Mouse (Mus musculus) heart, adult 8-10 months (tissue): ENCODE measurements at regions not wholly inside any gene's neighbourhood (a gene's known extent, or its start where the extent isn't known, plus 50 kb on each side); places are given as distances from the start of the nearest gene placed in this dataset.

Experiments
- DNase-seq: peaks from one replicate; pipeline ENCODE4 v3.0.0; 2022; ENCODE audit warnings: low spot score

DNA sequence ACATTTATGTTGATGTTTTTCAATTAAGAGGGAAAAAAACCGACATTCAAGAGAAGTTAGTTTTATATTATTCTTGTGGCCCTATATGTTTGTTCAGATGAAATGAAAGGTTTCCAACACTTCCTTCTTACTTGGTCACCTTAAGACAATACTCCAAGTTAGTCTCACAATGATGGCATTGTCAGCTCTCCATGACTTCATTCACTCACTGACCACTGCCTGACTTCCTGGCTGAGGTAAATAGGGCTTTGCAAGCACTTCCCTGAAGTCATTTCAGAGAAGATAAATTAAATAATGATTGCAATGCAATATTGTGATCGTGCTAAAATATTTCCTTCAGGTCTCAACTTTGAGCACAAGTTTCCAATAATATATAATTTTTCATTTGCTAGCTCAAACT lies 197.9 kb upstream of the Cep162 start:
- DNase-seq: no peak

GRCm38 (mm10) chr9:87452571-87452970 lies 197.2 kb upstream of the Cep162 start:
- DNase-seq: no peak

GRCm38 (mm10) chr9:87443467-87444235 lies 188.3 kb upstream of the Cep162 start:
- DNase-seq: no peak

DNA sequence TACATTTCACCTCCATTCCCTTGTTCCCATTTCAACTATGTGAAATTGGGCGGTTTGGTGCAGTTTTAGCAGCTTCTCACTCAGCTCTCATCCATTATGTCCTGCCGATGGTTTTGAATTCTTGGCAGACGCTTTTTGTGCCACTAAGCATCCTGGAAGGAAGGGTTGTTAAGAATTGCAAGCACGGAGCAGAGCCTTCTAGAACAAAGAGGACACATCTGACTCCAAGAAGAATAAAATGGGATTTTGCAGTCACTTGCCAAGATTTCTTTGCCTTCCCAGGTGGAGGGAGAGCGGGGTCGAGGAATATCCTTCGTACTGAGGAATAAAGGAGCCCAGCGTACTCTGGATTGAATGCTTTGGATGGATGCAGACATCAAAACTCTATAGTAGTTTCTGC lies 176.7 kb upstream of the Cep162 start:
- DNase-seq: no peak

DNA sequence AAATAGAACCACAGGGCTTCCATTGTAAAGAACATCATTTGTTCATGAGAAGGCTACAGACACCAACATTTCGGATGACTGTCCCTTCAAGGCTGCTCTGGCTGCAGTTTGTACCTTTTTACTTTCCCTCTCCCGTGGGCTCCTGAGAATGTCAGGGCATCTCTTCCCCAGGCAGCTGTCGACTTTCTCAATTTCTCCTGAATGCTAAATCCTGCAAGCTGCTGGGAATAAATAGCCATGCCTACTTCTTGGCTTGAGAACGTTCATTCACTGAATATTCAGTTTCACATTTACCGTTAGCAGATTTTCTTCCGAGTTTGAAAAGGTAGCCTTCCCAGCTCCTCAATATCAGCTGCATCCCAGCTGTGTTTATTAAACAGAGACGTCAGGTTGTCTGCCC lies 176.2 kb upstream of the Cep162 start:
- no peak for DNase-seq

GRCm38 (mm10) chr9:87425201-87425600 lies 169.9 kb upstream of the Cep162 start:
- DNase-seq: no peak

- no peak for DNase-seq
Observed at GRCm38 (mm10) chr9:87421175-87421574, 165.8 kb upstream of the Cep162 start.

GRCm38 (mm10) chr9:87419376-87419775 lies 164.0 kb upstream of the Cep162 start:
- DNase-seq: no peak

DNA sequence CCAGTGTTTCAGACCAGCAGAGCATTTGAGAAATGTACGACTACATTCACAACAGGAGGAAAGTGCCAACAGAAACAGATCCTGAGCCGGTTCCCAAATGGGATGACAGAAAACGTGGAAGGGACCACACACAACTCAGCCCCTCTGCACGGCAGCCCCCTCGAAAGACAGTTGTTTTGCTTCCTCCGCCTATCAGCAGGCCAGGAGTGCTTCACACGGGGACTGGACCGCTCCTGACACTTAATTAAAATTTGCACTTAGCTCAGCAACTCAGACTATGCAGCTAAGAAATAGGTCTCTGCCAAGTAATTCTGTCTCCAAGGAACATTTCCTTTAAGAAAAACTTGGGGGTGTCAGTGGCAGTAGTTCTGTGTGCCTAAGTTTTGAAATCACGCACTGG lies 157.6 kb upstream of the Cep162 start:
- DNase-seq: no peak

DNA sequence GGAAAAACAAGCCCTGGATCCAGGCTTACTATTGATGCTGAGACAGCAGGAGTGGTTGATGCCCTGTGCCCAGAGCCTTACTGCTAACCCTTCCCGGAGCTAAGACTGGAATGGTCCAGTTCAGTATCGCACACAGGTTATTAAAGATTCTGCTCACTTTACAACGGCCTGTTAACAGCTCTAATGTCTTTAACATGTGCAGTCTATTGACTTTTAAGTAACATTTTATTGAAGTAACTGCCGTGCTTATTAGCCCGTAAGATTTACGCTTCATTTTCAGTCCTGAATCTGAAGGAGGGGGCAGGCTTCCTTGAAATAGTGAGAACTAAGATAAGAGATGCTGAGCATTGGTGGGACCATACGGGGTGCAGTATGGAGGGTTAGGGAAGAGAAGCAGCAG lies 155.7 kb upstream of the Cep162 start:
- no peak for DNase-seq

- no peak for DNase-seq
Observed at GRCm38 (mm10) chr9:87409736-87410135, 154.4 kb upstream of the Cep162 start.

GRCm38 (mm10) chr9:87408805-87409204 lies 153.5 kb upstream of the Cep162 start:
- DNase-seq: no peak

DNA sequence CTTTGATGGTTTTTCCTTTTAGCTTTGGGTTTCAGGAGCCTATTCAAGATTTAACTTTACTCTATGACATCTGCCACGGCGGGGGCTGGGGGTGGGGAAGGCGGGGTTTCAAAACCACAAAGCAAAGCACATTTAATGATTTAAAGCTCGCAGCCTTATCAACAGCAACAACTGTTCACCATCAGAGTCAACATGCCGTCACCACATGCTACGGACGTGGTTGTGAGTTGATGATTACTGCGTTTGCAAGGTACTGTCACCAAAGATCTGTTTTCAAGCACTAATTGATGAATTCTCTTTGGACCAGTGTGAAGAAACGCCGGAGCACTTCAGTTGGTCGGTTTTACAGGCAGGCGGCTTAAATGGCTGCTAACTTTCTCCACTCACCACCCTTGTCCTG lies 151.1 kb upstream of the Cep162 start:
- no peak for DNase-seq

DNA sequence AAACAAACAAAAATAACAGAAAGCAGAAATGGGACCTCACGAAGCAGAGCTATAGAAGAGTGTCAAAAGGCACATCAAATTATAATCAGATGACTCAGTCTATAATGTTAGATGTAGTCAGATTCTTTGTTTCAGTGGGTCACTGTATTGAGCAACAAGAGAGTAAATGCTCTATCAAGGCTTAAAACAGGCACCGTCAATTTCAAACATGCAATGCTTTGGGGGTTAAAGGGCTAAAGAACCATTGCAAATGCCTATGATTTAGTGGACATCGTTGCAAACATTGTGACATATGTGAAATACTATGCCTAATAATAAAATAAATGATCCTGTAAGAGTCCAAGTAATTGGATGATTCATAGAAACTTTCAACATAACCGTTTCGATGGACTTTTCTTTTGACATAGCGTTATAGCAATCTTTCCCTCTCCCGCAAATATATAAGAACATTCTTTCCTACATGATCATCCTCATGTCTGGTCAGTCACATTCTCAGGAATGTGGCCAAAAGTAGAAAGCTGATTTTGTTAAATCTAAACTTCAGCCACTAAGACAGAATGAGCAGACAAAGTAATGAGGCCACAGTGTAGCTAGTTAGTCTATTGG lies 149.9 kb upstream of the Cep162 start:
- no peak for DNase-seq

- DNase-seq: no peak
Observed at GRCm38 (mm10) chr9:87402010-87402409, 146.7 kb upstream of the Cep162 start.

- no peak for DNase-seq
Observed at GRCm38 (mm10) chr9:87387516-87387915, 132.2 kb upstream of the Cep162 start.

- DNase-seq: no peak
Observed at GRCm38 (mm10) chr9:87383513-87383912, 128.2 kb upstream of the Cep162 start.

DNA sequence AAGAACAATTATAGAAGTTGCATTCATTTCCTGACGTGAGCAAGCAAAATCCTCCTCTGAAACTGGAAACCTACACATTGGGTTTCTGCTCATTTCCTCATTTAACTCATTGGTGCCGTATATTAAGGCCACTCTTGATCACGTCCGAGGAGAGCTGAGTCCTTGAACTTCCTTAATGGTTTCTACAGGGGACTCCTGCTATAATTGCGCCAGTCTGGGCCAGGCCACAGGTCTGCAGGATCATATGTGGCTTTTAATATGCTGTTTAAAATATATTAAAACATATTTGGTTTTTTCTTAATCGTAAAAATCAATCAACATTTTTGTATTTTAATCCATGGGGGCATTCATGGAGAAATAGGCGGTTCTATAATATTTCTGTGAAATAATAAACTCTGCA lies 122.6 kb upstream of the Cep162 start:
- DNase-seq: no peak

GRCm38 (mm10) chr9:87376731-87377310 lies 121.5 kb upstream of the Cep162 start:
- DNase-seq: no peak

GRCm38 (mm10) chr9:87372251-87372905 lies 117.0 kb upstream of the Cep162 start:
- no peak for DNase-seq

GRCm38 (mm10) chr9:87369059-87369458 lies 113.7 kb upstream of the Cep162 start:
- no peak for DNase-seq

DNA sequence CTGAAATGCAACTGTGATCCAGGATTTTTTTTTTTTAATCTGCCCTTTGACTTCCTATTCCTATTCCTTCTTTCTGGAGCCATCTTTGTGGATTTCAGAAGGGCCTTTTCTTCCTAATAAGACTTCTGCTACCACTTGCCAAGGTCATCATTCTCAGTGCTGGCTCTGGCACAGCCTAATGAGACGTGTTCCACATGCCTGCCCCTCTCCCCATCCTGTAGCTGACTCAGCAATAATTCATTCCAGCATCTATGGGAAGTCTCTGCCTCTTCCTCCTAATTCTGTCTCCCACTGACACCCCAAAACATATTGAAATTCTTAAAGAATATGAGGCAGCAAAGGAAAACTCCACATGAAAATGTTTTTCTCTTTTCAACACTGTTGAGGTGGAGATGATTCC lies 91.7 kb upstream of the Cep162 start:
- no peak for DNase-seq
